Comparison of ENCODE assay signal across 18 mouse cellular contexts in the genomic region with DNA sequence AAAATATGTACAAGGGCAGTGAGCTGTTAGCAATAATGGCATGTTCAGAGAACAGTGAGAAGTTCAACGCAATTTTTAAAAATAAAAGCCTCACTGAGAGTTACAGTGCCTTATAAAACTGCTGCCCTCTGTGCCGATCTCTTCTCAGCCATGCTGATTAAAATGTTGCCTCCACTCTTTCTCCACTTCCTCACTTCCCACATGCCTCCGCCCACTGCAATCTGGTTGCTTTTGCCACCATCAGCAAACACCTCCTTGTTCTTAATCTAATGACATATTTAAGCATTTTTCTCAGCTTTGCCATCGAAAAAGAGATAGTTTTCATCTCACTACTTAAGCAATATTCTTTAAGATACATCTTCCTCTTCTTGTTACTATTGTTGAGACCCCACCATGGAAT.
DNase-seq lines count a peak whose midpoint lies in the region; ATAC-seq lines count a peak whose summit lies in the region.
"Had no signal": no experiment of that assay in that cellular context is flagged by ENCODE, and none has a peak within 500 bp of the region (broad histone marks: within the 10 kb centered on the region; RNA-seq: fewer than 3 reads in every experiment).

No protein-coding gene starts in this region.

- no peaks in the 10 kb centered on the region for H3K36me3 ChIP-seq in midbrain, embryonic 13.5 days
- H3K36me3 ChIP-seq in forebrain, embryonic 10.5 days (replicated peaks): no peaks in the 10 kb centered on the region
- H3K36me3 ChIP-seq: embryonic facial prominence, embryonic 13.5 days; heart, embryonic 12.5 days; liver, embryonic 15.5 days; midbrain, embryonic 15.5 days had no signal

- DNase-seq in brain, adult 2 months (ENCODE audit: low read depth, low spot score): peak; percentile 90
- peak; percentile 74 to 85 for DNase-seq in frontal cortex, postnatal 36 days (ENCODE audit: low spot score in 2 of 2)
- DNase-seq in left cerebral cortex, adult 18-20 months (ENCODE audit: low spot score in 2 of 2): peak; percentile 78 to 90
- DNase-seq in right cerebral cortex, adult 2 months (ENCODE audit: low spot score in 2 of 2): peak; percentile 80 to 91
- no peak for DNase-seq in forebrain, embryonic 10.5 days (ENCODE audit: extremely low spot score, low spot score)
- no peak for DNase-seq in ovary, postnatal 10 days (ENCODE audit: low spot score)
- DNase-seq: adrenal gland, postnatal 10 days; cerebellum, adult 18-20 months; forebrain, postnatal 0 days; heart, postnatal 4 days; kidney, adult 2 months; kidney, postnatal 36 days; lung, postnatal 10 days had no signal

- H3K4me1 ChIP-seq in midbrain, embryonic 13.5 days (replicated peaks): no peaks in the 10 kb centered on the region
- no peaks in the 10 kb centered on the region for H3K4me1 ChIP-seq in forebrain, embryonic 10.5 days
- H3K4me1 ChIP-seq: embryonic facial prominence, embryonic 13.5 days; heart, embryonic 12.5 days; liver, embryonic 15.5 days; midbrain, embryonic 15.5 days had no signal

- no peak overlapping the region for H3K27ac ChIP-seq in midbrain, embryonic 13.5 days
- H3K27ac ChIP-seq in forebrain, embryonic 10.5 days: no peak overlapping the region
- H3K27ac ChIP-seq: embryonic facial prominence, embryonic 13.5 days; liver, embryonic 15.5 days; midbrain, embryonic 15.5 days had no signal

- H3K9ac ChIP-seq in midbrain, embryonic 13.5 days (replicated peaks): no peak overlapping the region
- H3K9ac ChIP-seq: embryonic facial prominence, embryonic 13.5 days; forebrain, postnatal 0 days; heart, embryonic 12.5 days; liver, embryonic 15.5 days; midbrain, embryonic 15.5 days had no signal

- no peaks in the 10 kb centered on the region for H3K9me3 ChIP-seq in midbrain, embryonic 13.5 days
- no peaks in the 10 kb centered on the region for H3K9me3 ChIP-seq in forebrain, embryonic 10.5 days
- H3K9me3 ChIP-seq: embryonic facial prominence, embryonic 13.5 days; heart, embryonic 12.5 days; liver, embryonic 15.5 days; midbrain, embryonic 15.5 days had no signal

- H3K4me2 ChIP-seq in midbrain, embryonic 13.5 days (replicated peaks): no peak overlapping the region
- H3K4me2 ChIP-seq: embryonic facial prominence, embryonic 13.5 days; heart, embryonic 12.5 days; liver, embryonic 15.5 days; midbrain, embryonic 15.5 days had no signal

- WGBS in midbrain, embryonic 13.5 days: 79% methylated on average over 4 of the region's 4 CpGs
- WGBS in forebrain, embryonic 10.5 days: 87% methylated on average over 4 of the region's 4 CpGs

- no peaks in the 10 kb centered on the region for H3K27me3 ChIP-seq in midbrain, embryonic 13.5 days
- no peaks in the 10 kb centered on the region for H3K27me3 ChIP-seq in forebrain, embryonic 10.5 days (ENCODE audit: poor library complexity, severe bottlenecking)
- H3K27me3 ChIP-seq: embryonic facial prominence, embryonic 13.5 days; heart, embryonic 12.5 days; liver, embryonic 15.5 days; midbrain, embryonic 15.5 days had no signal

- H3K4me3 ChIP-seq in midbrain, embryonic 13.5 days (replicated peaks): no peak overlapping the region
- H3K4me3 ChIP-seq in forebrain, embryonic 10.5 days: no peak overlapping the region
- H3K4me3 ChIP-seq: embryonic facial prominence, embryonic 13.5 days; heart, embryonic 12.5 days; liver, embryonic 15.5 days; midbrain, embryonic 15.5 days had no signal

- ATAC-seq in midbrain, embryonic 13.5 days: no peak
- ATAC-seq: forebrain, postnatal 0 days; midbrain, embryonic 15.5 days had no signal

Comparison
In these comparisons a context has a peak if more than half of its experiments do, and no peak if none do; other contexts are left out.
1. DNase-seq: peak in brain, adult 2 months (single experiment), frontal cortex, postnatal 36 days (2 of 2), left cerebral cortex, adult 18-20 months (2 of 2) and right cerebral cortex, adult 2 months (2 of 2); none in forebrain, embryonic 10.5 days (single experiment) and ovary, postnatal 10 days (single experiment).